ENCODE assay signal across 11 mouse cellular contexts in genomic region chr2:52039083-52039801, GRCm38 (mm10). TPM values are rescaled to one million over a fixed set of nuclear protein-coding genes. Genes with fewer than 3 reads are reported as not detected.
DNase-seq lines count a peak whose midpoint lies in the region; ATAC-seq and TF ChIP-seq lines count a peak whose summit lies in the region.
"Had no signal": no experiment of that assay in that cellular context is flagged by ENCODE, and none has a peak within 500 bp of the region (broad histone marks: within the 10 kb centered on the region; RNA-seq: fewer than 3 reads in every experiment).

No protein-coding gene starts in this region.

- WGBS in kidney, embryonic 16.5 days = 45% methylated on average over 8 of the region's 8 CpGs
- 23% methylated on average over 8 of the region's 8 CpGs for WGBS in forebrain, embryonic 13.5 days
- 8% methylated on average over 8 of the region's 8 CpGs for WGBS in limb, embryonic 12.5 days
- 54% methylated on average over 8 of the region's 8 CpGs for WGBS in olfactory bulb, adult 2 months
- WGBS in intestine, embryonic 15.5 days = 85% methylated on average over 8 of the region's 8 CpGs

- H3K4me1 ChIP-seq in kidney, embryonic 16.5 days (ENCODE audit: insufficient read depth, low read length) = peaks cover 15% of the 10 kb centered on the region
- peaks cover 19% of the 10 kb centered on the region; the same call in 1 of the 2 replicates for H3K4me1 ChIP-seq in forebrain, embryonic 13.5 days
- peaks cover 25% of the 10 kb centered on the region for H3K4me1 ChIP-seq in limb, embryonic 12.5 days (replicated peaks)
- H3K4me1 ChIP-seq in olfactory bulb, adult 2 months (ENCODE audit: control insufficient read depth, insufficient read depth, low read length) = peaks cover 2% of the 10 kb centered on the region; the same call in 1 of the 2 replicates
- H3K4me1 ChIP-seq in intestine, embryonic 15.5 days (replicated peaks) = no peaks in the 10 kb centered on the region

- no peaks in the 10 kb centered on the region for H3K9me3 ChIP-seq in kidney, embryonic 16.5 days (ENCODE audit: low read length)
- no peaks in the 10 kb centered on the region for H3K9me3 ChIP-seq in forebrain, embryonic 13.5 days (replicated peaks)
- no peaks in the 10 kb centered on the region for H3K9me3 ChIP-seq in limb, embryonic 12.5 days
- H3K9me3 ChIP-seq in intestine, embryonic 15.5 days = no peaks in the 10 kb centered on the region

- no peak overlapping the region for H3K9ac ChIP-seq in kidney, embryonic 16.5 days (replicated peaks; ENCODE audit: low read length)
- H3K9ac ChIP-seq in forebrain, embryonic 13.5 days = peak overlapping the region; percentile 12; the same call in 1 of the 2 replicates
- peak overlapping the region; percentile 28; the same call in 1 of the 2 replicates for H3K9ac ChIP-seq in limb, embryonic 12.5 days (replicated peaks)
- H3K9ac ChIP-seq in intestine, embryonic 15.5 days = no peak overlapping the region
- H3K9ac ChIP-seq: liver, embryonic 14.5 days had no signal

- peak overlapping the region; percentile 23; the same call in 1 of the 2 replicates for H3K4me2 ChIP-seq in kidney, embryonic 16.5 days (replicated peaks; ENCODE audit: low read depth, low read length)
- peak overlapping the region; percentile 68 for H3K4me2 ChIP-seq in forebrain, embryonic 13.5 days
- H3K4me2 ChIP-seq in limb, embryonic 12.5 days = peak overlapping the region; percentile 61
- no peak overlapping the region for H3K4me2 ChIP-seq in intestine, embryonic 15.5 days (replicated peaks)

- H3K36me3 ChIP-seq in kidney, embryonic 16.5 days (ENCODE audit: insufficient read depth, low read length) = no peaks in the 10 kb centered on the region
- H3K36me3 ChIP-seq in forebrain, embryonic 13.5 days (ENCODE audit: poor library complexity, severe bottlenecking) = peaks cover 7% of the 10 kb centered on the region; the same call in 1 of the 2 replicates
- peaks cover 11% of the 10 kb centered on the region for H3K36me3 ChIP-seq in limb, embryonic 12.5 days
- no peaks in the 10 kb centered on the region for H3K36me3 ChIP-seq in intestine, embryonic 15.5 days

- H3K4me3 ChIP-seq in kidney, embryonic 16.5 days (ENCODE audit: low read length) = 0 out of 2 replicates have a peak overlapping the region, but pooled peaks have one; percentile 2
- peak overlapping the region; percentile 49 for H3K4me3 ChIP-seq in forebrain, embryonic 13.5 days
- H3K4me3 ChIP-seq in limb, embryonic 12.5 days (replicated peaks) = peak overlapping the region; percentile 50
- H3K4me3 ChIP-seq in olfactory bulb, adult 2 months (ENCODE audit: insufficient read depth, low read depth, low read length) = peak overlapping the region; percentile 29; the same call in 1 of the 2 replicates
- no peak overlapping the region for H3K4me3 ChIP-seq in intestine, embryonic 15.5 days (replicated peaks)

- H3K27ac ChIP-seq in kidney, embryonic 16.5 days (ENCODE audit: low read length) = no peak overlapping the region
- H3K27ac ChIP-seq in forebrain, embryonic 13.5 days = no peak overlapping the region
- peak overlapping the region; percentile 88 for H3K27ac ChIP-seq in limb, embryonic 12.5 days
- no peak overlapping the region for H3K27ac ChIP-seq in olfactory bulb, adult 2 months (ENCODE audit: insufficient read depth, low read depth, low read length)
- H3K27ac ChIP-seq in intestine, embryonic 15.5 days = no peak overlapping the region
- H3K27ac ChIP-seq: liver, embryonic 14.5 days had no signal

- TF ChIP-seq CTCF in olfactory bulb, adult 2 months (IDR thresholded peaks at IDR 0.05; ENCODE audit: insufficient read depth, low read depth, low read length) = no peak

- no peak for TF ChIP-seq POLR2A in olfactory bulb, adult 2 months (IDR thresholded peaks at IDR 0.05; ENCODE audit: insufficient read depth, low read depth, low read length)

- no peaks in the 10 kb centered on the region for H3K27me3 ChIP-seq in kidney, embryonic 16.5 days (ENCODE audit: insufficient read depth, low read length)
- H3K27me3 ChIP-seq in forebrain, embryonic 13.5 days = no peaks in the 10 kb centered on the region
- H3K27me3 ChIP-seq in limb, embryonic 12.5 days = no peaks in the 10 kb centered on the region
- H3K27me3 ChIP-seq in intestine, embryonic 15.5 days (replicated peaks) = no peaks in the 10 kb centered on the region

- ATAC-seq in kidney, embryonic 16.5 days (ENCODE audit: low FRiP score, low TSS enrichment) = no peak
- peak; percentile 17; the same call in 1 of the 2 replicates for ATAC-seq in forebrain, embryonic 13.5 days
- peak; percentile 66; the same call in 1 of the 2 replicates for ATAC-seq in limb, embryonic 12.5 days (ENCODE audit: insufficient number of reproducible peaks, insufficient read depth, low FRiP score, low TSS enrichment, low read depth)
- ATAC-seq in cerebellum, adult (ENCODE audit: insufficient number of reproducible peaks, low FRiP score, low TSS enrichment) = no peak
- ATAC-seq in intestine, embryonic 15.5 days = no peak
- ATAC-seq in frontal cortex, adult (ENCODE audit: low TSS enrichment) = no peak

- no peak for DNase-seq in kidney, adult 8-10 months
- DNase-seq: cerebellum, adult 2 months; kidney, postnatal 36 days had no signal

RNA-seq across cellular contexts. Expression of gene Tnfaip6, which starts 1.4 kb away (rescaled TPM):
- 6.8 and 7.8 TPM in 2 replicates for polyA plus RNA-seq in kidney, embryonic 16.5 days (2015; fragmentation: Nextera tagmentation; extraction: Ambion mirVana)
- 12.1 and 14.4 TPM in 2 replicates for polyA plus RNA-seq in forebrain, embryonic 13.5 days (2015; fragmentation: Nextera tagmentation; extraction: Ambion mirVana)
- 50.9 and 54.6 TPM in 2 replicates for polyA plus RNA-seq in limb, embryonic 12.5 days (2016; fragmentation: Nextera tagmentation; extraction: Ambion mirVana)
- not detected in 2 replicates for polyA plus RNA-seq in olfactory bulb, adult 2 months (2012; ENCODE audit: insufficient read depth, insufficient read length, low replicate concordance, missing spikeins)
- 2.5 and 3.6 TPM in 2 replicates for polyA plus RNA-seq in intestine, embryonic 15.5 days (2015; fragmentation: Nextera tagmentation; extraction: Ambion mirVana)

RNA-seq across cellular contexts. Expression of gene Rif1, which starts 33.4 kb away (rescaled TPM):
- 23.1 and 23.2 TPM in 2 replicates for polyA plus RNA-seq in kidney, embryonic 16.5 days (2015; fragmentation: Nextera tagmentation; extraction: Ambion mirVana)
- polyA plus RNA-seq in forebrain, embryonic 13.5 days (2015; fragmentation: Nextera tagmentation; extraction: Ambion mirVana) = 27.0 and 33.3 TPM in 2 replicates
- polyA plus RNA-seq in limb, embryonic 12.5 days (2016; fragmentation: Nextera tagmentation; extraction: Ambion mirVana) = 59.2 and 65.6 TPM in 2 replicates
- 278 TPM in 1 of 2 replicates, not detected in the other for polyA plus RNA-seq in olfactory bulb, adult 2 months (2012; ENCODE audit: insufficient read depth, insufficient read length, low replicate concordance, missing spikeins)
- polyA plus RNA-seq in intestine, embryonic 15.5 days (2015; fragmentation: Nextera tagmentation; extraction: Ambion mirVana) = 26.9 and 28.7 TPM in 2 replicates

Comparison
In these comparisons a context has a peak if more than half of its experiments do, and no peak if none do; other contexts are left out.
1. ATAC-seq: peak in forebrain, embryonic 13.5 days (single experiment) and limb, embryonic 12.5 days (single experiment); none in kidney, embryonic 16.5 days (single experiment), cerebellum, adult (single experiment), intestine, embryonic 15.5 days (single experiment) and frontal cortex, adult (single experiment).
2. H3K9ac ChIP-seq: peak in forebrain, embryonic 13.5 days (single experiment) and limb, embryonic 12.5 days (single experiment); none in kidney, embryonic 16.5 days (single experiment) and intestine, embryonic 15.5 days (single experiment).